Mouse (Mus musculus) heart, embryonic 10.5 days (tissue): ENCODE results near the gene Usp39. TPM values are rescaled to one million over a fixed set of nuclear protein-coding genes. Genes with fewer than 3 reads are reported as not detected.
A peak's percentile ranks its signal among the peaks of the same experiment; 100 is the strongest.

Experiments
- DNase-seq: peaks from one replicate; pipeline ENCODE4 v3.0.0-alpha.2; 2017; ENCODE audit warnings: low spot score
- H3K27ac ChIP-seq: fragments of 300-500 bp; sonication (generic); 2 replicates; pipeline ENCODE4 v1.5.1; 2016; ENCODE audit warnings: mild to moderate bottlenecking
- H3K27me3 ChIP-seq: fragments of 300-500 bp; sonication (generic); 2 replicates; pipeline ENCODE4 v1.6.1; 2016; ENCODE audit warnings: mild to moderate bottlenecking; ENCODE audit not compliant: poor library complexity, insufficient read depth, severe bottlenecking
- H3K36me3 ChIP-seq: fragments of 300-500 bp; sonication (generic); 2 replicates; pipeline ENCODE4 v1.6.1; 2016; ENCODE audit warnings: mild to moderate bottlenecking, moderate library complexity
- H3K4me1 ChIP-seq: fragments of 300-500 bp; sonication (generic); 2 replicates; pipeline ENCODE4 v1.6.1; 2016; ENCODE audit warnings: mild to moderate bottlenecking
- H3K4me3 ChIP-seq: fragments of 300-500 bp; sonication (generic); 2 replicates; pipeline ENCODE4 v1.5.1; 2016; ENCODE audit warnings: mild to moderate bottlenecking, moderate library complexity
- H3K9me3 ChIP-seq: fragments of 300-500 bp; sonication (generic); 2 replicates; pipeline ENCODE4 v1.6.1; 2016; ENCODE audit warnings: mild to moderate bottlenecking, moderate library complexity
- WGBS: fragments of 180-500 bp; shearing (Covaris S2); methylation state at CpG from one replicate; pipeline ENCODE4 v1.1.7; 2016; 5-methylcytosine and 5-hydroxymethylcytosine counted together
- polyA plus RNA-seq: library from polyadenylated mRNA; unstranded; fragments of >200 nt; fragmentation: Nextera tagmentation; extraction: Ambion mirVana; gene quantifications from 2 replicates; pipeline ENCODE4 v1.2.1, GENCODE M21; 2016

Usp39 gene
- polyA plus RNA-seq, result 43.5 and 53.9 TPM in 2 replicates

GRCm38 (mm10) chr6:72345074-72345567 lies at the start of gene Usp39:
Gene Usp39, minus strand, starts transcription at chr6:72345184.
- DNase-seq, result peak; percentile 96
- Histone ChIP-seq H3K4me3 (peak within 1 kb of the TSS; percentile 95), H3K27ac (peak within 1 kb of the TSS; percentile 97), H3K36me3 (peaks cover 38% of the 10 kb centered on the region), H3K9me3 (no peaks in the 10 kb centered on the region), H3K4me1 (peaks cover 37% of the 10 kb centered on the region), H3K27me3 (no peaks in the 10 kb centered on the region)
- under 1% methylated on average over 30 of the region's 30 CpGs for WGBS

GRCm38 (mm10) chr6:72392341-72392740 lies 47.4 kb upstream of the Usp39 start:
- Histone ChIP-seq H3K27ac (no peak overlapping the region), H3K36me3 (peaks cover 7% of the 10 kb centered on the region; the same call in 1 of the 2 replicates), H3K4me1 (peaks cover 39% of the 10 kb centered on the region), H3K27me3 (no peaks in the 10 kb centered on the region), H3K9me3 (no peaks in the 10 kb centered on the region), H3K4me3 (no peak overlapping the region)
- no peak for DNase-seq
- WGBS, result 89% methylated on average over 5 of the region's 5 CpGs

- Histone ChIP-seq H3K27me3 (no peaks in the 10 kb centered on the region), H3K27ac (peak overlapping the region; percentile 97), H3K9me3 (no peaks in the 10 kb centered on the region), H3K4me3 (peak overlapping the region; percentile 78), H3K36me3 (peaks cover 17% of the 10 kb centered on the region; the same call in 1 of the 2 replicates), H3K4me1 (peaks cover 39% of the 10 kb centered on the region)
- 8% methylated on average over 12 of the region's 12 CpGs for WGBS
- DNase-seq, result peak; percentile 89
These were observed 46.0 kb upstream of the Usp39 start for GRCm38 (mm10) chr6:72390795-72391521.

- no peaks in the 10 kb centered on the region for H3K9me3 ChIP-seq
- H3K36me3 ChIP-seq, result peaks cover 24% of the 10 kb centered on the region
- peaks cover 39% of the 10 kb centered on the region for H3K4me1 ChIP-seq
- H3K27ac ChIP-seq, result peak within 1 kb of the TSS; percentile 97
- peak; percentile 92 for DNase-seq
- no peaks in the 10 kb centered on the region for H3K27me3 ChIP-seq
- WGBS, result under 1% methylated on average over 33 of the region's 33 CpGs
- H3K4me3 ChIP-seq, result peak within 1 kb of the TSS; percentile 78
These were observed 45.2 kb upstream of the Usp39 start, which contains the start of gene Vamp8 for GRCm38 (mm10) chr6:72389941-72390771. Gene Vamp8, minus strand, starts transcription at chr6:72390703.

GRCm38 (mm10) chr6:72389471-72389940 lies 44.5 kb upstream of the Usp39 start:
- peaks cover 31% of the 10 kb centered on the region for H3K36me3 ChIP-seq
- peak overlapping the region; percentile 78 for H3K4me3 ChIP-seq
- peak overlapping the region; percentile 97 for H3K27ac ChIP-seq
- peaks cover 39% of the 10 kb centered on the region for H3K4me1 ChIP-seq
- WGBS, result 15% methylated on average over 13 of the region's 13 CpGs
- H3K9me3 ChIP-seq, result no peaks in the 10 kb centered on the region
- no peak for DNase-seq
- no peaks in the 10 kb centered on the region for H3K27me3 ChIP-seq

GRCm38 (mm10) chr6:72388791-72389329 lies 43.9 kb upstream of the Usp39 start:
- H3K36me3 ChIP-seq, result peaks cover 36% of the 10 kb centered on the region
- H3K4me1 ChIP-seq, result peaks cover 39% of the 10 kb centered on the region
- H3K27ac ChIP-seq, result peak overlapping the region; percentile 97
- 77% methylated on average over 6 of the region's 6 CpGs for WGBS
- no peak for DNase-seq
- no peaks in the 10 kb centered on the region for H3K27me3 ChIP-seq
- H3K4me3 ChIP-seq, result peak overlapping the region; percentile 78
- no peaks in the 10 kb centered on the region for H3K9me3 ChIP-seq

- whole genome bisulfite sequencing, result 64% methylated on average over 10 of the region's 10 CpGs
- DNase-seq, result no peak
- no peaks in the 10 kb centered on the region for H3K9me3 ChIP-seq
- H3K27ac ChIP-seq, result peak overlapping the region; percentile 97
- peaks cover 39% of the 10 kb centered on the region for H3K4me1 ChIP-seq
- peaks cover 36% of the 10 kb centered on the region for H3K36me3 ChIP-seq
- no peak overlapping the region for H3K4me3 ChIP-seq
- no peaks in the 10 kb centered on the region for H3K27me3 ChIP-seq
These were observed 43.3 kb upstream of the Usp39 start for GRCm38 (mm10) chr6:72388266-72388665.

GRCm38 (mm10) chr6:72387816-72388215 lies 42.8 kb upstream of the Usp39 start:
- Histone ChIP-seq H3K4me3 (no peak overlapping the region), H3K27ac (no peak overlapping the region), H3K27me3 (no peaks in the 10 kb centered on the region), H3K4me1 (peaks cover 34% of the 10 kb centered on the region), H3K36me3 (peaks cover 36% of the 10 kb centered on the region), H3K9me3 (no peaks in the 10 kb centered on the region)
- 86% methylated on average over 3 of the region's 3 CpGs for WGBS
- no peak for DNase-seq

- Histone ChIP-seq H3K4me3 (no peak overlapping the region), H3K9me3 (no peaks in the 10 kb centered on the region), H3K27me3 (no peaks in the 10 kb centered on the region), H3K36me3 (peaks cover 36% of the 10 kb centered on the region), H3K27ac (no peak overlapping the region), H3K4me1 (peaks cover 34% of the 10 kb centered on the region)
- DNase-seq, result no peak
- WGBS, result 93% methylated on average over 2 of the region's 2 CpGs
These were observed 41.6 kb upstream of the Usp39 start for GRCm38 (mm10) chr6:72386561-72386960.

GRCm38 (mm10) chr6:72385258-72385657 lies 40.3 kb upstream of the Usp39 start:
- no peak for DNase-seq
- Histone ChIP-seq H3K4me3 (no peak overlapping the region), H3K4me1 (peaks cover 28% of the 10 kb centered on the region), H3K27me3 (no peaks in the 10 kb centered on the region), H3K9me3 (no peaks in the 10 kb centered on the region), H3K36me3 (peaks cover 36% of the 10 kb centered on the region), H3K27ac (no peak overlapping the region)
- 68% methylated on average over 4 of the region's 4 CpGs for WGBS

GRCm38 (mm10) chr6:72383952-72384351 lies 39.0 kb upstream of the Usp39 start:
- Histone ChIP-seq H3K27me3 (peaks cover 5% of the 10 kb centered on the region; the same call in 1 of the 2 replicates), H3K36me3 (peaks cover 35% of the 10 kb centered on the region), H3K4me3 (no peak overlapping the region), H3K4me1 (peaks cover 21% of the 10 kb centered on the region), H3K9me3 (no peaks in the 10 kb centered on the region), H3K27ac (no peak overlapping the region)
- no peak for DNase-seq
- WGBS, result 86% methylated on average over 7 of the region's 7 CpGs

GRCm38 (mm10) chr6:72383142-72383820 lies 38.3 kb upstream of the Usp39 start:
- Histone ChIP-seq H3K27ac (peak overlapping the region; percentile 32; the same call in 1 of the 2 replicates), H3K4me1 (peaks cover 14% of the 10 kb centered on the region), H3K4me3 (no peak overlapping the region), H3K9me3 (no peaks in the 10 kb centered on the region), H3K36me3 (peaks cover 32% of the 10 kb centered on the region), H3K27me3 (peaks cover 5% of the 10 kb centered on the region; the same call in 1 of the 2 replicates)
- no peak for DNase-seq
- 83% methylated on average over 6 of the region's 6 CpGs for WGBS
